Mouse (Mus musculus) cerebellum, adult 2 months (tissue): Measurements from ENCODE around the gene Cdkn1a.

ENCODE experiments used
- CTCF ChIP-seq: fragments of 200-500 bp; IDR thresholded peaks from 2 replicates; pipeline ENCODE4 v1.5.1; 2011; ENCODE audit warnings: low read depth, mild to moderate bottlenecking, control low read depth, low read length, moderate library complexity, borderline replicate concordance; ENCODE audit not compliant: insufficient read depth
- POLR2A ChIP-seq: fragments of 200-500 bp; IDR thresholded peaks from 2 replicates; pipeline ENCODE4 v1.6.1; 2011; ENCODE audit warnings: low read length, control low read depth, borderline replicate concordance; ENCODE audit not compliant: insufficient read depth

DNA sequence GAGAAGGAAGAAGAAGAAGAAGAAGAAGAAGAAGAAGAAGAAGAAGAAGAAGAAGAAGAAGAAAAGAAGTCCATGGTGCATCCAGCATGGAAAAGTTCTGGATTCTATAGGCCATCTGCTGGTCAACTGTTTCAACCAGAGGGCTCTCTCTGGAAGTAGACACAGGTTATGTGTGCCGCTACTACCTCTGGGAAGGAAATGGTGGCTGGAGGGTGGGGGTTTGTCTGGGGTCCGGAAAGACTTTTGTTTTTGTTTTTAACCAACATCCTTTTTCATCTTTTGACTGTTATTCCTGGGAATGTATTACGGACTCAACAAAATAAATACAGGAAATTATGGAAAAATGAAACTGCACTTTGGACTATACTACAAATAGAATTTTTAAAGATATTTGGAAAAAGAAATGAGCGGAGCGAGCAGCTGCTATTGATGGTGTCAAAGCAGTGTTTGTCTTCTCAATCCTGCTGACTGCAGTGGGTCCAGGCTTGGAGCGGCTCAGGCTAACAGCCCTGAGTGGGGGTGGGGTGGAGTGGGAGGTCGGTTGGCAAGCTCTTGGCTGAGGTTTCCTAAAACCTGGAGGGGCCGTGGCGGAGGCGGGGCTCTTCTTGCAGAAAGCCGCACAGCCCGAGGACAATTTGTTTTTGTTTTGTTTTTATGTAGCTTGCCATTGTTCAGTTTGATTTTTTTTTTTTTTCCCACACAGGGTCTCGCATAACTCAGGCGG, 12.8 kb upstream of the Cdkn1a start:
- no peak for TF ChIP-seq CTCF
- no peak for TF ChIP-seq POLR2A
